Mouse (Mus musculus) kidney, postnatal 0 days (tissue): Measurements from ENCODE around the gene Klra17. TPM values are rescaled to one million over a fixed set of nuclear protein-coding genes. Genes with fewer than 3 reads are reported as not detected.
"Not testable (repeated sequence)": the region's sequence is repeated elsewhere in the genome, so short reads cannot be mapped to it uniquely, and the experiment has no call there.

Source experiments
- ATAC-seq: fragments of 200-750 bp; cut with Nextera tagmentation; replicated peaks from 2 replicates; pipeline ENCODE4 v1.8.0; 2017; ENCODE audit warnings: low read depth, moderate number of reproducible peaks, moderate TSS enrichment, moderate library complexity; ENCODE audit not compliant: low FRiP score
- DNase-seq: peaks from one replicate; pipeline ENCODE4 v3.0.0-alpha.2; 2016; ENCODE audit warnings: low spot score
- H3K27ac ChIP-seq: fragments of 300-500 bp; sonication (generic); 2 replicates; pipeline ENCODE4 v1.5.1; 2014; ENCODE audit warnings: mild to moderate bottlenecking
- H3K27me3 ChIP-seq: fragments of 300-500 bp; sonication (generic); 2 replicates; pipeline ENCODE4 v1.6.1; 2014; ENCODE audit warnings: low read length, mixed read lengths; ENCODE audit not compliant: insufficient read depth
- H3K36me3 ChIP-seq: fragments of 300-500 bp; sonication (generic); 2 replicates; pipeline ENCODE4 v1.6.1; 2014; ENCODE audit warnings: low read length, mixed read lengths; ENCODE audit not compliant: insufficient read depth
- H3K4me1 ChIP-seq: fragments of 300-500 bp; sonication (generic); replicated peaks from 2 replicates; pipeline ENCODE4 v1.6.1; 2014; ENCODE audit warnings: antibody characterized with exemption, low read length, mixed read lengths; ENCODE audit not compliant: insufficient read depth
- H3K4me2 ChIP-seq: fragments of 300-500 bp; sonication (generic); 2 replicates; pipeline ENCODE4 v1.6.1; 2014; ENCODE audit warnings: mild to moderate bottlenecking, low read length, moderate library complexity, mixed read lengths
- H3K4me3 ChIP-seq: fragments of 300-500 bp; sonication (generic); replicated peaks from 2 replicates; pipeline ENCODE4 v1.5.1; 2014; ENCODE audit warnings: low read depth, low read length
- H3K9ac ChIP-seq: fragments of 300-500 bp; sonication (generic); 2 replicates; pipeline ENCODE4 v1.6.1; 2014; ENCODE audit warnings: low read depth, low read length
- H3K9me3 ChIP-seq: fragments of 300-500 bp; sonication (generic); replicated peaks from 2 replicates; pipeline ENCODE4 v1.6.1; 2016; ENCODE audit warnings: low read length, inconsistent platforms, mixed read lengths
- CTCF ChIP-seq: IDR thresholded peaks from 2 replicates; pipeline ENCODE4 v1.5.1; 2016; ENCODE audit warnings: antibody characterized with exemption, low read depth, mild to moderate bottlenecking, moderate library complexity
- WGBS: fragments of 180-500 bp; shearing (Covaris S2); extraction: QIAGEN DNeasy Blood & Tissue Kit; methylation state at CpG from one replicate; pipeline ENCODE4 v1.1.7; 2014; 5-methylcytosine and 5-hydroxymethylcytosine counted together
- polyA plus RNA-seq: library from polyadenylated mRNA; unstranded; fragments of >200 nt; fragmentation: Nextera tagmentation; extraction: Ambion mirVana; gene quantifications from 2 replicates; pipeline ENCODE4 v1.2.1, GENCODE M21; 2015

Klra17 gene
- polyA plus RNA-seq, 1 experiment from 2014 or later, result 0.09 TPM

DNA sequence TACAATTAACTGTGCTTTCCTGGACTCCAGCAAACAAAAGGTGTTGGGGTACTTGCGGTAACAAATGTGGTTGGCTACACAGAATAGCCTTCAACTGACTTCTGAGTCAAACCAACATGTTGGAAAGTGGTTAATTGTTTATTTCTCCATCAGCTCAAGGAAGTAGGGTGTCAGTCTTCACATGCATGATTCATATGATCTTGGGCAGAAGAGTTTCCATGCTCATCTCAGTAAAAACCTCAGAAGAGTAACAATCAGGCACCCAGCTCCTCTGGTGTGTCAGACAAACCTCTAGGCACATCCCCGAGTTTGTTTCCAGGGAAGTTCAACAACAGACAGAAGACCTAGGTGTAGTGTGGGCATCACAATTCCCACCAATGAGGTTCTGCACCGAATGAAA lies 58.7 kb downstream of the Klra17 start:
- no peaks in the 10 kb centered on the region for H3K36me3 ChIP-seq
- no peak overlapping the region for H3K27ac ChIP-seq
- no peaks in the 10 kb centered on the region for H3K9me3 ChIP-seq
- H3K4me3 ChIP-seq, result no peak overlapping the region
- no peak for DNase-seq
- TF ChIP-seq CTCF, result no peak
- H3K4me1 ChIP-seq, result no peaks in the 10 kb centered on the region
- H3K4me2 ChIP-seq, result no peak overlapping the region
- 65% methylated on average over 3 of the region's 3 CpGs for WGBS
- no peak overlapping the region for H3K9ac ChIP-seq
- no peaks in the 10 kb centered on the region for H3K27me3 ChIP-seq
- ATAC-seq, result no peak

GRCm38 (mm10) chr6:129784170-129784569 lies 92.3 kb downstream of the Klra17 start, which contains the start of gene Gm156:
TSS of gene Gm156 (minus strand) at chr6:129784270.
- H3K4me1 ChIP-seq, ATAC-seq, H3K36me3 ChIP-seq, H3K9ac ChIP-seq, DNase-seq, H3K4me3 ChIP-seq, H3K27ac ChIP-seq, H3K4me2 ChIP-seq, H3K9me3 ChIP-seq, H3K27me3 ChIP-seq: not testable (repeated sequence)
- 85% methylated on average over 3 of the region's 3 CpGs for WGBS

Other genes with a start within 250 kb of the Klra17 start
- gene Klrc3, start 233.3 kb downstream of the Klra17 start, polyA plus RNA-seq, result not detected in 2 replicates
- gene Klrc2, start 216.0 kb downstream of the Klra17 start, polyA plus RNA-seq, result not detected in 2 replicates
- gene Klrc1, start 197.7 kb downstream of the Klra17 start, polyA plus RNA-seq, result not detected in 2 replicates
- not detected in 2 replicates for gene Klri1, start 159.5 kb downstream of the Klra17 start, polyA plus RNA-seq
- 0.05 TPM in 1 of 2 replicates, not detected in the other for gene Klri2, start 136.2 kb downstream of the Klra17 start, polyA plus RNA-seq
- not detected in 2 replicates for gene Gm156, start 92.4 kb downstream of the Klra17 start, polyA plus RNA-seq
- gene Gm17631, start 14.0 kb downstream of the Klra17 start, polyA plus RNA-seq, result not detected in 2 replicates
- gene Klra5, start 41.0 kb upstream of the Klra17 start, polyA plus RNA-seq, result not detected in 2 replicates
- not detected in 2 replicates for gene Klra6, start 150.3 kb upstream of the Klra17 start, polyA plus RNA-seq
- not detected in 2 replicates for gene Klra4, start 190.6 kb upstream of the Klra17 start, polyA plus RNA-seq